Mouse (Mus musculus) ES-E14 (cell line): ENCODE data around the gene Gm9507.
"Not testable (repeated sequence)": the region's sequence is repeated elsewhere in the genome, so short reads cannot be mapped to it uniquely, and the experiment has no call there.

Experiments
- ZC3H11A ChIP-seq: IDR thresholded peaks from 2 replicates; pipeline ENCODE4 v1.6.1; 2012; ENCODE audit warnings: low read depth, mild to moderate bottlenecking, inconsistent platforms, low read length, borderline replicate concordance
- ZNF384 ChIP-seq: IDR thresholded peaks from 2 replicates; pipeline ENCODE4 v1.6.1; 2012; ENCODE audit warnings: low read depth, low read length, inconsistent platforms

GRCm38 (mm10) chr10:77783396-77783795 is 28.2 kb downstream of the Gm9507 start:
- not testable (repeated sequence) for TF ChIP-seq ZNF384, ZC3H11A
